Mouse (Mus musculus) CD4-positive, CD25-positive, alpha-beta regulatory T cell (primary cell): ENCODE results near the gene Olfr1344. TPM values are rescaled to one million over a fixed set of nuclear protein-coding genes. Genes with fewer than 3 reads are reported as not detected.

Experiments
- polyA plus RNA-seq: library from polyadenylated mRNA; unstranded; fragments of 100-300 nt; shearing (Covaris generic); gene quantifications from one replicate; pipeline ENCODE4 v1.2.1, GENCODE M21; 2017

Olfr1344 gene
- polyA plus RNA-seq = 0.17 TPM

DNA sequence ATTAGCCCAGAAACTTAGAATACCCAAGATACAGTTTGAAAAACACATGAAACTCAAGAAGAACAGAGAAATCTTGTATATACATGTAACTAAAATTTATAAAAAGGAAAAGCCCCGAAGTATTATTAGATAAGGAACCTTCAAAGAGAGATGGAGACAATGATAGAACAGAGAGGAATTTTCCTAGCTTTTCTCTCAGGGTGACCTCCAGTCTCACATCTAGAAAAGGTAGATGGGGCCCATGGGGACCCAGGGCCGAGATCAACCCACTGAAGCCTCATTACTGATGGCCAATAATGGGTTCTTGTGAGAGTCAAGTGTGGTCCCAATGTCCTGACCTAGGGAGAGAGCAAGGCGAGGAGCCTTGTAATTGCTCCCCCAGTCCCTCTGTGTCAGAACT is at the start of gene Olfr1344:
TSS of gene Olfr1344 (plus strand) at position 301 of the 400 bp plus-strand sequence.

DNA sequence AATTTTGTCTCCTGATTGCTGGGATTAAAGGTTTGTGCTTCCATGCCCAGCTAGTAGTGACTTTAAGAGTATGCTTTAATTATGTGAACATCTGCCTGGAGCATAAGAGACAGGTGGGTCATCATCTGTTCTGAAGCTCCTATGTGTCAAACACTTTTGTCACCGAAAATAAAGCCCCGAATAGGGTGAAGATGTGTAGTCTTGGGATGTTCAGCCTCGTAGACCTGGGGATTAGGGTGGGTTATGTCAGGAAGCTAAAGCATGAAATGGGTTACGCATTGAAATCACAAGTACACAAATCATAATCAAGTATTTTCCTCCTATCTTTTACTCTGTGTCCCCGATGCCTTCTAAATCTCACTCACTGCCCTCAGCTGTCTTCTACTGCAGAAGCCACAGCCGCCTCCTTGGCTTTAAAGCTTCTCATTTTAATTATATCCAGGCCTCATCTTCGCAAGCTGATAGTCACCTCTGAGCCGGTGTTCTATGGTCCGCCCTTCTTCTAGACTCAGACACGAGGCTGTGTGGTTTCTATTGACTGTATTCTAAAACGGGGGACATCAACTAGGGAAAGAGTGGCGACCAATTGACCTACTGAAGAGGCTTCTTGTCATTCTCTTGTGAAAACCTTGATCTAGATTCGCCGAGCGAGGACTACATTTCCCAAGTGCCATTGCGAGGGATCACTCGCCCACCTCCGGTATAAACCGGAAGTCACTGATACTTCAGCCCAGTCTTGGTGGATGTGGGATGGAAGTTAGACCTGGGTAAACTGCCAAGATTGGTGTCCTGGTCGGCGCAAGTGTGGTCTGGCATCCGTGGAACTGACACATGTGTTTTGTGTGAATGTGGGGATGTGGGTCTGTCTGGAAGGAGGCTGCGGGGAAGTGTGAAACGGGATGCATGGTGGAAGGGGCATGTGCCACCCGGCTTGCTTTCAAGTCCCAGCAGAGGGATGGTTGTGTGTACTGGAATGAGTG is 40.2 kb upstream of the Olfr1344 start, which contains the start of gene Smim17:
TSS of gene Smim17 (plus strand) at position 720 of the 980 bp plus-strand sequence.

DNA sequence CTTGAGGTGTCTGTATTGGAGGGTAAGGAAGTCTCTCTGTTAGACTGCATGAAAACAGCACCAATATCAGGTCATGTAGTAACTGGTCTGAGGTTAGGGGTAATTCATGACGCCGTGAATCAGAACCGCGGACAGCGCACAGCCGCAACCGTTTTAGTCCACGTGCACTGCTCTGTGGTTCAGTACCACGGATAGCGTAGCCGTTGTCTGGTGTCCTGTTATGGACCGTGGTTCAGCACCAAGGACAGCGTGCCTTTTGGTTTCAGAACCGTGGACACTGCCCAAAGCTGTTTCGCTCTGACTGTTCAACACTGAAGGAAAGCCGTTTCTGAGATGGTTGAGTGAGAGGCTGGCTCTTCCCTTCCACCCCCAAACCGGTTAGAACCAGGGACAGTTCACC is 28.4 kb upstream of the Olfr1344 start, which contains the start of gene Gm20715:
TSS of gene Gm20715 (plus strand) at position 235 of the 400 bp plus-strand sequence.

DNA sequence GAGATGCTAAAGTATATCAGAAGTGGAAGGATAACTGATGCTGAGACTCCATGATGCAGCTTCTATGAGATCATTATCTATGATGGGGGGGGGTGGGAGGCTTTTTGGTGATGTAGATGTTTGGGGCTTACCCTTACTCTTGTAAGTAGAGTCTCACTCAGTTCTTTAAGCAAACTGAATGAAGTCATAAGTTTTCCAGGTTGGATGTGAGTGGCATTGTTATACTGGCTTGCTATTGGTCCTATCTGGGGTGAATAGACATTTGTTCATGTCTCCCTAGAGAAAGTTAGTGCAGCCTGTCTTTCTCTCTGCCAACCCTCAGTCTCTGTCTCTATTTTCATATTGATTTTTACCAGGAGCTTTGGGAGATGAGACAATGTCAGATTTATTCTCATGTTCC is 17.4 kb downstream of the Olfr1344 start, which contains the start of gene Olfr1336:
TSS of gene Olfr1336 (plus strand) at position 301 of the 400 bp plus-strand sequence.

DNA sequence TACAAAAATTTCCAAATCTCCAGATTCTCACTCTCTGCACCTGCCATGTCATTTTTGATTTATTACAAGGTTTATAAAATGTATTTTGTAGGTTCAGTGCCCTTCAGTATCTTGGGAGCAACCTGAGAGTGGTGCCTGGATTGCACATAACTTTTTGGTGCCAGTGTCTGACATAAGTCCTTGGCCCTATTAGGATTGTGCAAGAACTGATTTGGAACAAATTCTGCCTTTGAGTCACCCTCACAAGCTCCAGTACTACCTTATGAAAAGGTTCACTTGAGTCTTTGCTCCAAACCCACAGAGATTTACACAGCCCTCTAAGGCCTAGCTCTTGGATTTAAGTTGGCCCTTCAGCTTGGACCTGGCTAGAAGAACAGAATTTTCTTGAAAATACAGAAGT is 28.5 kb downstream of the Olfr1344 start, which contains the start of gene Olfr1346:
TSS of gene Olfr1346 (plus strand) at position 151 of the 400 bp plus-strand sequence.

DNA sequence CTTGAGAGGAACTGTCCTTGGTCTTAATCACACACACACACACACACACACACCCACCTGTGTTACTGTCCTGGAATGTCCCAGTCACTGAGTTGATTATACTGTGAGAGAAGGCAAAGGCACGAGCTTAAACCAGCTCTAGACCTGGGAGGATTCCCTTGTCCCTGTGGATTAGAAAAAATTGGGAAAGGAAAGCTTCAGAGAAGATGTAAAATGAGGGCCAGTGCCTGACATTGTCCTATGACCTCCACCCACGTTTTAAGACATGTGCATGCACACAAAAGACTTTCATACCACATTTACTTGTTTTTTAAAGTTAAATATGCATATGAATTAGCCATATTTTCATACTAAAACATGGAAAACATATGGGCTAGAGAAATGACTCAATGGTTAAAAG is 48.4 kb downstream of the Olfr1344 start, which contains the start of gene Olfr5:
TSS of gene Olfr5 (minus strand) at position 101 of the 400 bp plus-strand sequence.

Other genes starting within 250 kb of the Olfr1344 start
- not detected for gene Galp, start 241.6 kb upstream of the Olfr1344 start, polyA plus RNA-seq
- not detected for gene Zscan5b, start 216.4 kb upstream of the Olfr1344 start, polyA plus RNA-seq
- gene Epp13, start 186.0 kb upstream of the Olfr1344 start, polyA plus RNA-seq = not detected
- 6.1 TPM for gene Zfp667, start 152.1 kb upstream of the Olfr1344 start, polyA plus RNA-seq
- 1.1 TPM for gene Zfp583, start 107.4 kb upstream of the Olfr1344 start, polyA plus RNA-seq
- 0.99 TPM for gene Gm3854, start 94.9 kb upstream of the Olfr1344 start, polyA plus RNA-seq
- gene Zfp78, start 75.4 kb upstream of the Olfr1344 start, polyA plus RNA-seq = 4.2 TPM
- gene Zfp28, start 55.4 kb upstream of the Olfr1344 start, polyA plus RNA-seq = 14.5 TPM
- gene Smim17, start 40.0 kb upstream of the Olfr1344 start, polyA plus RNA-seq = not detected
- gene Gm20715, start 28.4 kb upstream of the Olfr1344 start, polyA plus RNA-seq = not detected
- gene Olfr1336, start 17.5 kb downstream of the Olfr1344 start, polyA plus RNA-seq = not detected
- gene Olfr1346, start 28.4 kb downstream of the Olfr1344 start, polyA plus RNA-seq = not detected
- not detected for gene Olfr5, start 48.3 kb downstream of the Olfr1344 start, polyA plus RNA-seq
- not detected for gene Olfr1347, start 61.1 kb downstream of the Olfr1344 start, polyA plus RNA-seq
- not detected for gene Olfr1348, start 70.1 kb downstream of the Olfr1344 start, polyA plus RNA-seq
- gene Olfr1349, start 84.3 kb downstream of the Olfr1344 start, polyA plus RNA-seq = 0.05 TPM
- not detected for gene Olfr1350, start 126.2 kb downstream of the Olfr1344 start, polyA plus RNA-seq